Mouse (Mus musculus) small intestine, adult 2 months (tissue): ENCODE data around the gene 1700010I14Rik. TPM values are rescaled to one million over a fixed set of nuclear protein-coding genes. Genes with fewer than 3 reads are reported as not detected.

ENCODE experiments used
- H3K27ac ChIP-seq: fragments of 200-500 bp; 2 replicates; pipeline ENCODE4 v1.5.1; 2012; ENCODE audit warnings: low read depth, low read length, control low read depth, inconsistent platforms; ENCODE audit not compliant: insufficient read depth
- H3K27me3 ChIP-seq: fragments of 200-500 bp; 2 replicates; pipeline ENCODE4 v1.6.1; 2012; ENCODE audit warnings: mild to moderate bottlenecking, moderate library complexity, low read length, inconsistent platforms; ENCODE audit not compliant: control insufficient read depth, insufficient read depth
- H3K36me3 ChIP-seq: fragments of 200-500 bp; 2 replicates; pipeline ENCODE4 v1.6.1; 2012; ENCODE audit warnings: mild to moderate bottlenecking, low read length, control low read depth, inconsistent platforms; ENCODE audit not compliant: control insufficient read depth, insufficient read depth
- H3K4me1 ChIP-seq: fragments of 200-500 bp; 2 replicates; pipeline ENCODE4 v1.6.1; 2012; ENCODE audit warnings: low read length, inconsistent platforms, mixed read lengths; ENCODE audit not compliant: control insufficient read depth, insufficient read depth, insufficient read length
- H3K4me3 ChIP-seq: fragments of 200-500 bp; 2 replicates; pipeline ENCODE4 v1.5.1; 2012; ENCODE audit warnings: low read depth, mild to moderate bottlenecking, control low read depth, inconsistent platforms, low read length, moderate library complexity
- CTCF ChIP-seq: fragments of 200-500 bp; IDR thresholded peaks from 2 replicates; pipeline ENCODE4 v1.5.1; 2012; ENCODE audit warnings: low read depth, mild to moderate bottlenecking, control low read depth, inconsistent platforms, low read length, moderate library complexity, mixed read lengths; ENCODE audit not compliant: insufficient replicate concordance, insufficient read length; ENCODE audit errors: extremely low read depth
- POLR2A ChIP-seq: fragments of 200-500 bp; IDR thresholded peaks from 2 replicates; pipeline ENCODE4 v1.6.1; 2012; ENCODE audit warnings: low read depth, mild to moderate bottlenecking, control low read depth, inconsistent platforms, low read length, moderate library complexity
- WGBS: fragments of 180-500 bp; shearing (Covaris S2); methylation state at CpG from one replicate; pipeline ENCODE4 v1.1.7; 2018; 5-methylcytosine and 5-hydroxymethylcytosine counted together
- polyA plus RNA-seq: library from polyadenylated mRNA; depleted of rRNA; stranded (reverse); fragments of >200 nt; gene quantifications from 2 replicates; pipeline ENCODE4 v1.2.3, GENCODE M21; 2012

Gene 1700010I14Rik
- polyA plus RNA-seq, 1 experiment: not detected

DNA sequence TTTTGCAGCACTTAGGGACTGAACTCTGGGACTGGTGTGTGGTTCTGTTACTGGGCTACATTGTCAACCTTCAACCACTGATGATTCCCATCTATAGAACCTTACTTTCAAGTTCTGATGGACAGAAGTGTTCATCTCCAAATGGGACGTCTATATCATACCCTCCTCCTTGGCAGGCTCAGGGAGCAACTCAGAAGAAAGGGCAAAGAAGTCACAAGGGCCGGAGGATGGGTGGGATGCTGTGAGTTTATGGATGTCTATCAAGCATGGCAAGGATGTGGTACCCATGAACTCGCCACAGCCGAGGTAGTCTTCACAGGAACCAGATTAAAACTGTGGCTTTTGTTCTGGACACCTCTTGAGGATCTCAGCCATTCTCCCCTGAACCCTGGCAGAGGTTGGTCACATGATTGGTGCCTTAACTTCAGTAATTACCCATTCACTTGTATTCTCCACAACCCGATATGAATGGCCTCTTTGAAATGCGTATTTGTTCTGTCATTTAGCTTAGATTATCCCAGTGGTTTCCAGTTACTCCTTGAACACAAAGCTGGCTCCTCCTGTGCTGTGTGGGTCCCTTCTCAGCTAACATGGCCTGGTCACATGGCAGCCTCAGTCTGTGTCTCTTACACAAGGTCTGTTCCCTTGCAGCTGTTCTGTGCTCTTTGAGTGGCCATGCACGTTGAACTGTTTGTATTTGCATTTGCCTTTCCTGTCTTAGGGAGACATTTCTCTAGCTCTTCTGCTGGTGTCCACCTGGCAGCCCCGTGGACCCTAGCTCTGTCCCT, 47.6 kb downstream of the 1700010I14Rik start:
- Histone ChIP-seq H3K27me3 (no peaks in the 10 kb centered on the region), H3K4me1 (no peaks in the 10 kb centered on the region), H3K27ac (no peak overlapping the region), H3K4me3 (no peak overlapping the region), H3K36me3 (no peaks in the 10 kb centered on the region)
- TF ChIP-seq CTCF (no peak), POLR2A (no peak)
- 62% methylated on average over 8 of the region's 8 CpGs for WGBS

DNA sequence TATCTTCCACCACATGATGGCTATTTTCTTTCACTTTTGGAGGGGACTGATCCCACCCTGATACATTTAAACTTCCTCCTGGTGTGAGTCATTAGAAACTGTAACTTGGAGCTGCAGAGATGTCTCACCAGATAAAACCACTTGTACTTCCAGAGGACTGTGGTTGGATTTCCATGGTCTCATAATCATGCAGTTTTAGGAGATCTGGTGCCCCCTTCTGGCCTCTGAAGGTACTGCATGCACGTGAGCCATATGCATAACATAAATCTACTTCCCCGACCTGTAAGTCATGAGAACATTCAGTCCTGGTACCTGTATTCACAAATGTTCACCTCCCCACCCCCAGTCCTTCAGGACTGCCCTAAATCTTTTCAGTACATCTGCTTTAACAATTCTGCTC, 54.6 kb downstream of the 1700010I14Rik start:
- WGBS: 37% methylated on average over 2 of the region's 2 CpGs
- Histone ChIP-seq H3K27me3 (no peaks in the 10 kb centered on the region), H3K27ac (no peak overlapping the region), H3K4me3 (no peak overlapping the region), H3K36me3 (no peaks in the 10 kb centered on the region), H3K4me1 (no peaks in the 10 kb centered on the region)
- TF ChIP-seq CTCF (no peak), POLR2A (no peak)

DNA sequence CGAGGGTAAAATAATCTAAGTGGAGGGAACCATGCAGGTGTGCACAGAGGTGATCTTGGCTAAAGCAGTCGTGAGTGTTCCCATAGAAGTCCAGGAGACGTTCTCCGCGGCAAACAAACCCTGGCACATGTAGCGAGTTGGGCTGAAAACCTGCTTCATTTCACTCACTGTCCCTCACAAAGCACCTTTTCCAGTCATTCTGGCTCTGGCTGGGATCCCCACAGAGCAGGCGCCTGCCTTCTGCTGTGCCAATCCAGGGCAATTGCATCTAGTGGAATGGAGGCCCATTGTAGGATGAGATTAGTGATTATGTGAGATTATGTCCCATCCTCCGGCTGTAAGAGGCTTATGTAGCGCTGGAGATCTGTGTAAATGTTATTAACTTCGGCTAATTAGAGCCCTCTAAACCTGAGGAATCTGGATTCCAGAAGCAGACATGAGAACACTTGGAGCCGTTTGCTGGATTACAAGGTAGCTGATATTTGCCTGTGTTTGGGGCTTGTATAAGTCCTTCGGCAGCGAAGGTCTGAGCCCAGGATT, 64.4 kb downstream of the 1700010I14Rik start:
- WGBS: 75% methylated on average over 13 of the region's 13 CpGs

DNA sequence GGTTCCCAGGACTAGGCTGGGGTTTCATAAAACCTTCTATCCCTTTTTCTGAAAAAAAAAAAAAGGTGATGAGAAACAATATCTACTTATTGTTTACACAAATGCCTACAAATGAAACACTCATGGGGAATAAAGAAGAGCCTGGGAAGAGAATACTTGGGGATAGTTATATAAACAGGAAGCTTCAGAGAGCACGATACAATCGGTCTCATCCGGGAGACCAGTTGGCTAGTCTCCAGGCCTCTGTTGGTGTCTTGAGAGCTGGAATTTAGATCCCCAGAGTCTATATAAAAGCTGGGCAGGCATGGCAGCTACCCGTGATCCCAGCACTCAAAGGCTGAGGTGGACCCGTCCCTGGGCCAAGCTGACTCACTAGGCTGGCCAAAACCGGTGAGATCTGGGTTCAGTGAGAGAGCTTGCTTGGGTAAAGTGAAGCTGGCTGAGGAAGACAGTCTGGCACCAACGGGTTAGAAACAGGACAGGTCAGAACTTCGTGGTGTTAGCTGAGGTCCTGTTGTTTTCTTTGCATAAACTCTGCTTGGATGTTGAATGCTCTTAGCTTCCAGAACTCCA, 71.3 kb downstream of the 1700010I14Rik start:
- no peaks in the 10 kb centered on the region for H3K4me1 ChIP-seq
- H3K4me3 ChIP-seq: no peak overlapping the region
- H3K27me3 ChIP-seq: no peaks in the 10 kb centered on the region
- no peaks in the 10 kb centered on the region for H3K36me3 ChIP-seq
- no peak overlapping the region for H3K27ac ChIP-seq
- no peak for TF ChIP-seq POLR2A
- no peak for TF ChIP-seq CTCF
- 63% methylated on average over 8 of the region's 8 CpGs for WGBS

More for the DNA sequence above, 64.4 kb downstream of the 1700010I14Rik start:
- H3K27ac ChIP-seq: no peak overlapping the region
- no peaks in the 10 kb centered on the region for H3K27me3 ChIP-seq
- H3K36me3 ChIP-seq: no peaks in the 10 kb centered on the region
- no peaks in the 10 kb centered on the region for H3K4me1 ChIP-seq
- no peak for TF ChIP-seq POLR2A
- TF ChIP-seq CTCF: no peak
- no peak overlapping the region for H3K4me3 ChIP-seq
